Mouse (Mus musculus) MEL (cell line): Measurements from ENCODE around the gene Rnf212.

Experiments used
- CTCF ChIP-seq, 3 experiments: IDR thresholded peaks in 2 of 3; conservative IDR thresholded peaks in 1 of 3; 2 replicates each; pipeline ENCODE4 v1.5.1; 2011 to 2012; ENCODE audit warnings: low read length in 3 of 3, low read depth in 2 of 3, mild to moderate bottlenecking in 2 of 3, improper control_type of control experiment in 1 of 3, inconsistent platforms in 1 of 3, mixed read lengths in 1 of 3, moderate library complexity in 1 of 3; ENCODE audit not compliant: control insufficient read depth in 1 of 3, insufficient read depth in 1 of 3, poor library complexity in 1 of 3, severe bottlenecking in 1 of 3
- E2F4 ChIP-seq: IDR thresholded peaks from 2 replicates; pipeline ENCODE4 v1.6.1; 2011; ENCODE audit warnings: low read depth, low read length, improper control_type of control experiment, borderline replicate concordance
- EP300 ChIP-seq, 2 experiments: IDR thresholded peaks; 2 replicates each; pipeline ENCODE4 v1.6.1; 2011; ENCODE audit warnings: improper control_type of control experiment in 2 of 2, low read length in 2 of 2, low read depth in 1 of 2, mild to moderate bottlenecking in 1 of 2
- GATA1 ChIP-seq: IDR thresholded peaks from 2 replicates; pipeline ENCODE4 v1.6.1; 2011; ENCODE audit warnings: low read depth, low read length, improper control_type of control experiment
- KAT2A ChIP-seq: conservative IDR thresholded peaks from 2 replicates; pipeline ENCODE4 v1.6.1; 2012; ENCODE audit warnings: low read depth, low read length, improper control_type of control experiment, inconsistent platforms
- MAX ChIP-seq: IDR thresholded peaks from 2 replicates; pipeline ENCODE4 v1.6.1; 2011; ENCODE audit warnings: low read length, improper control_type of control experiment
- MXI1 ChIP-seq: IDR thresholded peaks from 2 replicates; pipeline ENCODE4 v1.6.1; 2011; ENCODE audit warnings: mild to moderate bottlenecking, low read depth, low read length, improper control_type of control experiment
- POLR2A ChIP-seq, 2 experiments: IDR thresholded peaks; 2 replicates each; pipeline ENCODE4 v1.6.1; 2011 to 2012; ENCODE audit warnings: low read length in 2 of 2, mild to moderate bottlenecking in 2 of 2, control low read depth in 1 of 2, improper control_type of control experiment in 1 of 2, low read depth in 1 of 2, moderate library complexity in 1 of 2; ENCODE audit not compliant: control insufficient read depth in 1 of 2, insufficient read depth in 1 of 2, poor library complexity in 1 of 2
- POLR2AphosphoS2 ChIP-seq: IDR thresholded peaks from 2 replicates; pipeline ENCODE4 v1.6.1; 2011; ENCODE audit warnings: low read length, improper control_type of control experiment
- POLR2AphosphoS5 ChIP-seq: IDR thresholded peaks from 2 replicates; pipeline ENCODE4 v1.6.1; 2012; ENCODE audit warnings: low read depth, borderline replicate concordance, mild to moderate bottlenecking, inconsistent platforms, low read length, moderate library complexity, mixed read lengths
- USF1 ChIP-seq: IDR thresholded peaks from 2 replicates; pipeline ENCODE4 v1.6.1; 2014; ENCODE audit warnings: low read depth, mild to moderate bottlenecking, inconsistent platforms, low read length, improper control_type of control experiment, moderate library complexity

DNA sequence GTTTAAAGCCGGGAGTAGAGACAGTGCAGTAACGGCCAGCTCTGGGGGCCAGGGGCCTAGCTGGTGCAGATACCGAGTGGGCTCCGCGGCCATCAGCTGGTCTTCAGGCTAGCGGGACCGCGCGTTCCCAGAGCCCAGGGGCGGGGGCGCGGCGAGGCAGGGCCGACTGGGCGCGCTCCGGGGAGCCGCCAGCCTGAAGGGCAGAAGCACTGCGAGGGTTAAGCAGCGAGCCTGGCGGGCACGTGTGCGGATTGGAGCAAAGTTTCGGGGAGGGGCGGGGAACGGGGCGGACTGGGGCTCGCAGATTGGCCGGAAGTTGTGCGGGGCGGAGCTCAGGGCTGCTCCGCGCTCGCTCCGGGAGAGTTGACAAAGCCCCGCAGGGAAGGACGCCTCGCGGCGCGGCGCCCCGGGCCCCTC, 80.9 kb downstream of the Rnf212 start:
- TF ChIP-seq USF1: peak; percentile 85
- no peak for TF ChIP-seq GATA1
- TF ChIP-seq POLR2AphosphoS2: no peak
- TF ChIP-seq MAX: no peak
- TF ChIP-seq E2F4: no peak
- TF ChIP-seq POLR2A (IDR thresholded peaks at IDR 0.05; ENCODE audit: control insufficient read depth in 1 of 2, insufficient read depth in 1 of 2, low read depth in 1 of 2, low read length in 2 of 2, poor library complexity in 1 of 2): peak; percentile 30 to 52; a peak in 2 of 4 replicates
- no peak for TF ChIP-seq CTCF (IDR thresholded peaks at IDR 0.05 in 2 of 3, conservative IDR thresholded peaks at IDR 0.05 in 1 of 3; ENCODE audit: control insufficient read depth in 1 of 3, insufficient read depth in 1 of 3, low read depth in 2 of 3, low read length in 3 of 3, poor library complexity in 1 of 3, severe bottlenecking in 1 of 3)
- TF ChIP-seq KAT2A: no peak
- peak; percentile 69 for TF ChIP-seq MXI1
- TF ChIP-seq POLR2AphosphoS5: no peak
- TF ChIP-seq EP300 (IDR thresholded peaks at IDR 0.05; ENCODE audit: low read depth in 1 of 2, low read length in 2 of 2): no peak
